Mouse (Mus musculus) forebrain, embryonic 15.5 days (tissue): ENCODE measurements at regions not wholly inside any gene's neighbourhood (a gene's known extent, or its start where the extent isn't known, plus 50 kb on each side); places are given as distances from the start of the nearest gene placed in this dataset.
A peak's percentile ranks its signal among the peaks of the same experiment; 100 is the strongest.

Source experiments
- ATAC-seq: fragments of 200-750 bp; cut with Nextera tagmentation; replicated peaks from 2 replicates; pipeline ENCODE4 v1.8.0; 2017; ENCODE audit warnings: mild to moderate bottlenecking, moderate TSS enrichment, moderate library complexity
- H3K27ac ChIP-seq: fragments of 300-500 bp; sonication (generic); replicated peaks from 2 replicates; pipeline ENCODE4 v1.5.1; 2015; ENCODE audit warnings: mild to moderate bottlenecking, inconsistent platforms
- H3K27me3 ChIP-seq: fragments of 300-500 bp; sonication (generic); 2 replicates; pipeline ENCODE4 v1.6.1; 2015; ENCODE audit warnings: inconsistent platforms
- H3K36me3 ChIP-seq: fragments of 300-500 bp; sonication (generic); 2 replicates; pipeline ENCODE4 v1.6.1; 2015; ENCODE audit warnings: mild to moderate bottlenecking, inconsistent platforms
- H3K4me1 ChIP-seq: fragments of 300-500 bp; sonication (generic); 2 replicates; pipeline ENCODE4 v1.6.1; 2015; ENCODE audit warnings: inconsistent platforms
- H3K4me2 ChIP-seq: fragments of 300-500 bp; sonication (generic); replicated peaks from 2 replicates; pipeline ENCODE4 v1.6.1; 2015; ENCODE audit warnings: mild to moderate bottlenecking, inconsistent platforms
- H3K4me3 ChIP-seq: fragments of 300-500 bp; sonication (generic); 2 replicates; pipeline ENCODE4 v1.5.1; 2015; ENCODE audit warnings: mild to moderate bottlenecking, inconsistent platforms
- H3K9ac ChIP-seq: fragments of 300-500 bp; sonication (generic); replicated peaks from 2 replicates; pipeline ENCODE4 v1.6.1; 2015; ENCODE audit warnings: mild to moderate bottlenecking, inconsistent platforms
- H3K9me3 ChIP-seq: fragments of 300-500 bp; sonication (generic); 2 replicates; pipeline ENCODE4 v1.6.1; 2016; ENCODE audit warnings: inconsistent platforms
- WGBS: fragments of 180-500 bp; shearing (Covaris S2); methylation state at CpG from one replicate; pipeline ENCODE4 v1.1.7; 2015; ENCODE audit warnings: mixed read lengths; 5-methylcytosine and 5-hydroxymethylcytosine counted together

GRCm38 (mm10) chr14:84928161-84928560 is 484.8 kb downstream of the Pcdh17 start:
- WGBS: 45% methylated on average over 4 of the region's 4 CpGs
- no peaks in the 10 kb centered on the region for H3K27me3 ChIP-seq
- no peak overlapping the region for H3K9ac ChIP-seq
- H3K4me2 ChIP-seq: no peak overlapping the region
- no peak overlapping the region for H3K4me3 ChIP-seq
- no peak overlapping the region for H3K27ac ChIP-seq
- H3K36me3 ChIP-seq: no peaks in the 10 kb centered on the region
- no peaks in the 10 kb centered on the region for H3K9me3 ChIP-seq
- 0 out of 2 replicates have a peak, but pooled peaks cover 2% of the 10 kb centered on the region for H3K4me1 ChIP-seq
- ATAC-seq: peak; percentile 68

DNA sequence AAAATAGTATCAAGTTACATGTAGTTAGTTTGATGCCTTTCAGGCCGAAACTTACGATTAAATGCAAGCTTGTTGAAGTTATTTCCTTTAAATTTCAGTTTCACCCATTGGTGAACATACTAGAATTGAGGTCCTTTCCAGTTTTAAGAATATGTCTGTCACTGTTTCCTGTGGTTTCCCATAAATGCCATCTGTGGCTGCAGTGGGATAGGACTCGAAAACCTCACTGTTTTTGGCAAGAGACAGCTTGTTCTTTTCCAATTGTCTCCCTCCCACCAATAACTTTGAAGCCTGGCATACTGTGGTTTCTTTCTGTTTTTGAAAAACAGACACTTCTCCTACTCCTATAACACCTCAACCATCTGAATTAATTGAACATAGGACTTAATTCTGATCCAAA is 490.7 kb downstream of the Pcdh17 start:
- H3K4me1 ChIP-seq: no peaks in the 10 kb centered on the region
- H3K36me3 ChIP-seq: no peaks in the 10 kb centered on the region
- WGBS: 65% methylated on average over 3 of the region's 3 CpGs
- no peak overlapping the region for H3K9ac ChIP-seq
- H3K27me3 ChIP-seq: no peaks in the 10 kb centered on the region
- no peak overlapping the region for H3K27ac ChIP-seq
- no peaks in the 10 kb centered on the region for H3K9me3 ChIP-seq
- ATAC-seq: no peak
- H3K4me3 ChIP-seq: no peak overlapping the region
- no peak overlapping the region for H3K4me2 ChIP-seq

DNA sequence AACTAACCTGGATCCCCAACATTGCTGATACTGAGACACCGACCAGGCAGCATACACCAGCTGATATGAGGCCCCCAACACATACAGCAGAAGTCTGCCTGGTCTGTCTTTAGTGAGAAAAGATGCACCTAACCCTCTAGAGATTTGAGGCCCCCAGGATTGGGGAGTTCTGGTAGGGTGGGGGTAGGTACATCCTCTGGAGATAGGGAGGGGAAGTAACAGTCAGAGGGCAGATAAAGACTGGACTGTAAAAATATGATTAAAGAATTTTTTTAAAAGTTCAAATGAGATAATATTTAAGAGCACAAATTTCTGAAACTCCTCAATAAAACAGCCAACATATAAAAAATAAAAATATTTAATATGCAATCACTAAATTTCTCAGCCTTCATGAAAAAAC is 511.9 kb downstream of the Pcdh17 start:
- Histone ChIP-seq H3K9me3 (no peaks in the 10 kb centered on the region), H3K27me3 (no peaks in the 10 kb centered on the region), H3K4me2 (no peak overlapping the region), H3K36me3 (no peaks in the 10 kb centered on the region), H3K4me1 (no peaks in the 10 kb centered on the region), H3K4me3 (no peak overlapping the region), H3K9ac (no peak overlapping the region), H3K27ac (no peak overlapping the region)
- WGBS: 82% methylated on average over 1 of the region's 1 CpGs
- ATAC-seq: no peak

DNA sequence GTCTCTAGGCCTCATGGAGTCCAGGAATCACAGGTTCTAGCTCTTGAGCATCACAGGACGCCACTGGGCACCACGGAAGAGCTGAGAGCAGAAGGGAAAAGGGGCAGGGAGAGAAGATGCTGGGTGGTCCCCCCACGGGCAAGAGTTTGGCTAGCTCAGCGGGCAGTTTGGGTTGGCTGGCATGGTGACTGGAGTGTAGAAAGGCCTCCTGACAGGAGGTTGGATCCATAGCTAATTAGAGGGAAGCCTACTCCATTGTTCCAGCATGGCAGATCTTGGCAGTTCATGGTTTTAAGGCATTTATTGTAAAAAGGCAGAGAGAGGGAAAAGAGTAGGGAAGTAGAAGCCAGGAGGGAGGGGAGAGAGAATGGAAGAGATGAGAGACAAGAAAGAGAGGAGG is 544.4 kb downstream of the Pcdh17 start:
- Histone ChIP-seq H3K27ac (no peak overlapping the region), H3K9me3 (no peaks in the 10 kb centered on the region), H3K27me3 (no peaks in the 10 kb centered on the region), H3K4me1 (no peaks in the 10 kb centered on the region), H3K4me2 (no peak overlapping the region), H3K9ac (no peak overlapping the region), H3K36me3 (no peaks in the 10 kb centered on the region), H3K4me3 (no peak overlapping the region)
- 58% methylated on average over 4 of the region's 4 CpGs for WGBS
- peak; percentile 94 for ATAC-seq

- Histone ChIP-seq H3K27ac (no peak overlapping the region), H3K4me2 (no peak overlapping the region), H3K36me3 (no peaks in the 10 kb centered on the region), H3K9ac (no peak overlapping the region), H3K9me3 (no peaks in the 10 kb centered on the region), H3K27me3 (no peaks in the 10 kb centered on the region), H3K4me1 (no peaks in the 10 kb centered on the region), H3K4me3 (no peak overlapping the region)
- peak; percentile 4; the same call in 1 of the 2 replicates for ATAC-seq
These were observed 569.0 kb downstream of the Pcdh17 start for GRCm38 (mm10) chr14:85012384-85012783.
